Mouse (Mus musculus) T-cell, adult 2 months (primary cell): ENCODE results near the gene Spsb4.
"Not testable (repeated sequence)": the region's sequence is repeated elsewhere in the genome, so short reads cannot be mapped to it uniquely, and the experiment has no call there.

Source experiments
- DNase-seq: peaks from one replicate; pipeline ENCODE4 v3.0.0; 2022; ENCODE audit warnings: low spot score

The Spsb4 gene

GRCm38 (mm10) chr9:96948546-96948945, 70.1 kb downstream of the Spsb4 start:
- DNase-seq = no peak

GRCm38 (mm10) chr9:96947171-96947570, 71.5 kb downstream of the Spsb4 start:
- no peak for DNase-seq

GRCm38 (mm10) chr9:96944517-96944916, 74.1 kb downstream of the Spsb4 start:
- DNase-seq = no peak

- peak; percentile 66 for DNase-seq
Measured at GRCm38 (mm10) chr9:96942975-96943374, 75.7 kb downstream of the Spsb4 start.

GRCm38 (mm10) chr9:96938887-96939286, 79.8 kb downstream of the Spsb4 start:
- DNase-seq = no peak

GRCm38 (mm10) chr9:96936427-96936826, 82.2 kb downstream of the Spsb4 start:
- DNase-seq = not testable (repeated sequence)

GRCm38 (mm10) chr9:96935556-96936300, 82.9 kb downstream of the Spsb4 start:
- DNase-seq = peak; percentile 90

GRCm38 (mm10) chr9:96934816-96935215, 83.8 kb downstream of the Spsb4 start:
- peak; percentile 30 for DNase-seq

- DNase-seq = no peak
Measured at GRCm38 (mm10) chr9:96932751-96933150, 85.9 kb downstream of the Spsb4 start.

GRCm38 (mm10) chr9:96923577-96924316, 94.9 kb downstream of the Spsb4 start:
- DNase-seq = no peak

- no peak for DNase-seq
Measured at GRCm38 (mm10) chr9:96923119-96923518, 95.5 kb downstream of the Spsb4 start.

- peak; percentile 93 for DNase-seq
Measured at GRCm38 (mm10) chr9:96916620-96917538, 101.8 kb downstream of the Spsb4 start.

- no peak for DNase-seq
Measured at GRCm38 (mm10) chr9:96916076-96916475, 102.6 kb downstream of the Spsb4 start.

- DNase-seq = no peak
Measured at GRCm38 (mm10) chr9:96914851-96915250, 103.8 kb downstream of the Spsb4 start.

GRCm38 (mm10) chr9:96914005-96914404, 104.6 kb downstream of the Spsb4 start:
- no peak for DNase-seq

GRCm38 (mm10) chr9:96909503-96909902, 109.1 kb downstream of the Spsb4 start:
- DNase-seq = no peak

GRCm38 (mm10) chr9:96908737-96909136, 109.9 kb downstream of the Spsb4 start:
- no peak for DNase-seq

GRCm38 (mm10) chr9:96904360-96905355, 114.0 kb downstream of the Spsb4 start:
- no peak for DNase-seq

GRCm38 (mm10) chr9:96899717-96900116, 118.9 kb downstream of the Spsb4 start:
- no peak for DNase-seq

- no peak for DNase-seq
Measured at GRCm38 (mm10) chr9:96899004-96899403, 119.6 kb downstream of the Spsb4 start.

GRCm38 (mm10) chr9:96896690-96897089, 122.0 kb downstream of the Spsb4 start:
- peak; percentile 32 for DNase-seq
